Mouse (Mus musculus): ENCODE results near the gene Sucla2.

Sucla2 gene

GRCm38 (mm10) chr14:73524766-73525448 is at the start of gene Sucla2:
Gene Sucla2 (plus strand): TSS chr14:73525319.
- DNase-seq (ENCODE audit: low spot score in 2 of 2), result peak; percentile 85 to 91

- no peak for DNase-seq (ENCODE audit: low spot score in 2 of 2)
These were observed 49.6 kb upstream of the Sucla2 start for GRCm38 (mm10) chr14:73475506-73475905.

- DNase-seq (ENCODE audit: low spot score in 2 of 2), result no peak
These were observed 48.7 kb upstream of the Sucla2 start for GRCm38 (mm10) chr14:73476361-73476934.

GRCm38 (mm10) chr14:73477077-73477476 is 48.0 kb upstream of the Sucla2 start:
- DNase-seq (ENCODE audit: low spot score in 2 of 2), result no peak

GRCm38 (mm10) chr14:73478321-73478720 is 46.8 kb upstream of the Sucla2 start:
- DNase-seq (ENCODE audit: low spot score in 2 of 2), result no peak

- no peak for DNase-seq (ENCODE audit: low spot score in 2 of 2)
These were observed 45.3 kb upstream of the Sucla2 start for GRCm38 (mm10) chr14:73479771-73480170.

- no peak for DNase-seq (ENCODE audit: low spot score in 2 of 2)
These were observed 41.4 kb upstream of the Sucla2 start for GRCm38 (mm10) chr14:73483516-73484229.

GRCm38 (mm10) chr14:73484366-73485110 is 40.6 kb upstream of the Sucla2 start:
- no peak for DNase-seq (ENCODE audit: low spot score in 2 of 2)

- DNase-seq (ENCODE audit: low spot score in 2 of 2), result no peak
These were observed 38.5 kb upstream of the Sucla2 start for GRCm38 (mm10) chr14:73486641-73487040.

- DNase-seq (ENCODE audit: low spot score in 2 of 2), result no peak
These were observed 31.8 kb upstream of the Sucla2 start for GRCm38 (mm10) chr14:73493356-73493755.

GRCm38 (mm10) chr14:73494122-73494521 is 31.0 kb upstream of the Sucla2 start:
- DNase-seq (ENCODE audit: low spot score in 2 of 2), result no peak

GRCm38 (mm10) chr14:73495753-73496152 is 29.4 kb upstream of the Sucla2 start:
- no peak for DNase-seq (ENCODE audit: low spot score in 2 of 2)

GRCm38 (mm10) chr14:73501283-73501682 is 23.8 kb upstream of the Sucla2 start:
- DNase-seq (ENCODE audit: low spot score in 2 of 2), result no peak

- DNase-seq (ENCODE audit: low spot score in 2 of 2), result no peak
These were observed 23.4 kb upstream of the Sucla2 start for GRCm38 (mm10) chr14:73501721-73502120.

- no peak for DNase-seq (ENCODE audit: low spot score in 2 of 2)
These were observed 22.4 kb upstream of the Sucla2 start for GRCm38 (mm10) chr14:73502591-73503184.

- DNase-seq (ENCODE audit: low spot score in 2 of 2), result no peak
These were observed 21.7 kb upstream of the Sucla2 start for GRCm38 (mm10) chr14:73503237-73503933.

- no peak for DNase-seq (ENCODE audit: low spot score in 2 of 2)
These were observed 18.8 kb upstream of the Sucla2 start for GRCm38 (mm10) chr14:73506283-73506682.

- no peak for DNase-seq (ENCODE audit: low spot score in 2 of 2)
These were observed 17.9 kb upstream of the Sucla2 start for GRCm38 (mm10) chr14:73507200-73507599.

- no peak for DNase-seq (ENCODE audit: low spot score in 2 of 2)
These were observed 17.3 kb upstream of the Sucla2 start for GRCm38 (mm10) chr14:73507702-73508376.

GRCm38 (mm10) chr14:73508630-73509395 is 16.3 kb upstream of the Sucla2 start:
- no peak for DNase-seq (ENCODE audit: low spot score in 2 of 2)

All from spleen, postnatal 14 days (tissue).